Mouse (Mus musculus): Measurements from ENCODE around the gene Rpgrip1l. TPM values are rescaled to one million over a fixed set of nuclear protein-coding genes. Genes with fewer than 3 reads are reported as not detected.

Gene Rpgrip1l
- polyA plus RNA-seq, 1 experiment from 2014 or later: 14.4 TPM

GRCm38 (mm10) chr8:91290576-91290975 lies 22.5 kb downstream of the Rpgrip1l start:
- H3K9me3 ChIP-seq: no peaks in the 10 kb centered on the region
- no peak overlapping the region for H3K27ac ChIP-seq (replicated peaks)
- H3K36me3 ChIP-seq: no peaks in the 10 kb centered on the region
- no peak overlapping the region for H3K4me2 ChIP-seq (replicated peaks)
- H3K27me3 ChIP-seq: no peaks in the 10 kb centered on the region
- WGBS: 91% methylated on average over 4 of the region's 4 CpGs
- 0 out of 2 replicates have a peak, but pooled peaks cover 4% of the 10 kb centered on the region for H3K4me1 ChIP-seq
- H3K4me3 ChIP-seq: no peak overlapping the region
- no peak overlapping the region for H3K9ac ChIP-seq (replicated peaks)
- ATAC-seq (ENCODE audit: low FRiP score, low read depth): no peak

- Histone ChIP-seq H3K4me1 (no peaks in the 10 kb centered on the region), H3K9ac (replicated peaks) (no peak overlapping the region), H3K27me3 (no peaks in the 10 kb centered on the region), H3K4me2 (replicated peaks) (no peak overlapping the region), H3K4me3 (no peak overlapping the region), H3K27ac (replicated peaks) (no peak overlapping the region), H3K36me3 (no peaks in the 10 kb centered on the region), H3K9me3 (no peaks in the 10 kb centered on the region)
- no peak for ATAC-seq (ENCODE audit: low FRiP score, low read depth)
- WGBS: 83% methylated on average over 8 of the region's 8 CpGs
Observed at GRCm38 (mm10) chr8:91286237-91286636, 26.8 kb downstream of the Rpgrip1l start.

- 87% methylated on average over 1 of the region's 1 CpGs for WGBS
- no peak overlapping the region for H3K4me3 ChIP-seq
- H3K27ac ChIP-seq (replicated peaks): no peak overlapping the region
Observed at GRCm38 (mm10) chr8:91283815-91284214, 29.2 kb downstream of the Rpgrip1l start.

GRCm38 (mm10) chr8:91282655-91283054 lies 30.4 kb downstream of the Rpgrip1l start:
- no peaks in the 10 kb centered on the region for H3K27me3 ChIP-seq
- WGBS: 77% methylated on average over 5 of the region's 5 CpGs
- no peak overlapping the region for H3K4me2 ChIP-seq (replicated peaks)
- H3K9me3 ChIP-seq: no peaks in the 10 kb centered on the region
- no peak overlapping the region for H3K27ac ChIP-seq (replicated peaks)
- ATAC-seq (ENCODE audit: low FRiP score, low read depth): no peak
- no peak overlapping the region for H3K9ac ChIP-seq (replicated peaks)
- no peaks in the 10 kb centered on the region for H3K4me1 ChIP-seq
- H3K4me3 ChIP-seq: no peak overlapping the region
- H3K36me3 ChIP-seq: no peaks in the 10 kb centered on the region

More at GRCm38 (mm10) chr8:91283815-91284214, 29.2 kb downstream of the Rpgrip1l start:
- no peaks in the 10 kb centered on the region for H3K9me3 ChIP-seq
- no peaks in the 10 kb centered on the region for H3K27me3 ChIP-seq
- no peaks in the 10 kb centered on the region for H3K4me1 ChIP-seq
- no peaks in the 10 kb centered on the region for H3K36me3 ChIP-seq
- no peak overlapping the region for H3K4me2 ChIP-seq (replicated peaks)
- ATAC-seq (ENCODE audit: low FRiP score, low read depth): no peak
- H3K9ac ChIP-seq (replicated peaks): no peak overlapping the region

GRCm38 (mm10) chr8:91281545-91281944 lies 31.5 kb downstream of the Rpgrip1l start:
- Histone ChIP-seq H3K9ac (replicated peaks) (no peak overlapping the region), H3K27ac (replicated peaks) (no peak overlapping the region), H3K9me3 (0 out of 2 replicates have a peak, but pooled peaks cover under 1% of the 10 kb centered on the region), H3K27me3 (no peaks in the 10 kb centered on the region), H3K4me2 (replicated peaks) (no peak overlapping the region), H3K36me3 (no peaks in the 10 kb centered on the region), H3K4me1 (no peaks in the 10 kb centered on the region), H3K4me3 (no peak overlapping the region)
- WGBS: 86% methylated on average over 8 of the region's 8 CpGs
- ATAC-seq (ENCODE audit: low FRiP score, low read depth): no peak

- Histone ChIP-seq H3K4me3 (no peak overlapping the region), H3K36me3 (0 out of 2 replicates have a peak, but pooled peaks cover 3% of the 10 kb centered on the region), H3K27me3 (no peaks in the 10 kb centered on the region), H3K9ac (replicated peaks) (no peak overlapping the region), H3K9me3 (0 out of 2 replicates have a peak, but pooled peaks cover 6% of the 10 kb centered on the region), H3K4me1 (no peaks in the 10 kb centered on the region), H3K27ac (replicated peaks) (no peak overlapping the region), H3K4me2 (replicated peaks) (no peak overlapping the region)
- WGBS: 82% methylated on average over 11 of the region's 11 CpGs
- no peak for ATAC-seq (ENCODE audit: low FRiP score, low read depth)
Observed at GRCm38 (mm10) chr8:91280467-91281212, 32.4 kb downstream of the Rpgrip1l start.

GRCm38 (mm10) chr8:91278060-91278459 lies 35.0 kb downstream of the Rpgrip1l start:
- 0 out of 2 replicates have a peak, but pooled peaks cover 6% of the 10 kb centered on the region for H3K9me3 ChIP-seq
- H3K9ac ChIP-seq (replicated peaks): no peak overlapping the region
- H3K27me3 ChIP-seq: no peaks in the 10 kb centered on the region
- peaks cover 14% of the 10 kb centered on the region for H3K36me3 ChIP-seq
- H3K27ac ChIP-seq (replicated peaks): no peak overlapping the region
- H3K4me3 ChIP-seq: no peak overlapping the region
- WGBS: 72% methylated on average over 5 of the region's 5 CpGs
- H3K4me1 ChIP-seq: no peaks in the 10 kb centered on the region
- no peak for ATAC-seq (ENCODE audit: low FRiP score, low read depth)
- H3K4me2 ChIP-seq (replicated peaks): no peak overlapping the region

GRCm38 (mm10) chr8:91276337-91276736 lies 36.7 kb downstream of the Rpgrip1l start:
- H3K27me3 ChIP-seq: no peaks in the 10 kb centered on the region
- no peak overlapping the region for H3K9ac ChIP-seq (replicated peaks)
- 0 out of 2 replicates have a peak, but pooled peaks cover 6% of the 10 kb centered on the region for H3K9me3 ChIP-seq
- 92% methylated on average over 2 of the region's 2 CpGs for WGBS
- H3K4me2 ChIP-seq (replicated peaks): no peak overlapping the region
- no peak overlapping the region for H3K27ac ChIP-seq (replicated peaks)
- peaks cover 26% of the 10 kb centered on the region for H3K36me3 ChIP-seq
- H3K4me1 ChIP-seq: no peaks in the 10 kb centered on the region
- no peak overlapping the region for H3K4me3 ChIP-seq
- ATAC-seq (ENCODE audit: low FRiP score, low read depth): no peak

GRCm38 (mm10) chr8:91273493-91273892 lies 39.6 kb downstream of the Rpgrip1l start:
- ATAC-seq (ENCODE audit: low FRiP score, low read depth): no peak
- 96% methylated on average over 5 of the region's 5 CpGs for WGBS
- no peak overlapping the region for H3K9ac ChIP-seq (replicated peaks)
- peaks cover 37% of the 10 kb centered on the region for H3K36me3 ChIP-seq
- H3K27me3 ChIP-seq: no peaks in the 10 kb centered on the region
- 0 out of 2 replicates have a peak, but pooled peaks cover 6% of the 10 kb centered on the region for H3K9me3 ChIP-seq
- H3K27ac ChIP-seq (replicated peaks): no peak overlapping the region
- no peak overlapping the region for H3K4me3 ChIP-seq
- no peaks in the 10 kb centered on the region for H3K4me1 ChIP-seq
- H3K4me2 ChIP-seq (replicated peaks): no peak overlapping the region

- 81% methylated on average over 2 of the region's 2 CpGs for WGBS
- no peak overlapping the region for H3K4me3 ChIP-seq
- H3K27me3 ChIP-seq: no peaks in the 10 kb centered on the region
- no peak overlapping the region for H3K4me2 ChIP-seq (replicated peaks)
- peaks cover 35% of the 10 kb centered on the region for H3K36me3 ChIP-seq
- ATAC-seq (ENCODE audit: low FRiP score, low read depth): no peak
- no peak overlapping the region for H3K27ac ChIP-seq (replicated peaks)
- H3K4me1 ChIP-seq: no peaks in the 10 kb centered on the region
- H3K9ac ChIP-seq (replicated peaks): no peak overlapping the region
- H3K9me3 ChIP-seq: no peaks in the 10 kb centered on the region
Observed at GRCm38 (mm10) chr8:91269374-91269958, 43.6 kb downstream of the Rpgrip1l start.

GRCm38 (mm10) chr8:91264564-91264963 lies 48.5 kb downstream of the Rpgrip1l start:
- peaks cover 12% of the 10 kb centered on the region for H3K36me3 ChIP-seq
- no peak overlapping the region for H3K4me2 ChIP-seq (replicated peaks)
- no peak overlapping the region for H3K27ac ChIP-seq (replicated peaks)
- no peak overlapping the region for H3K9ac ChIP-seq (replicated peaks)
- H3K4me3 ChIP-seq: no peak overlapping the region
- H3K9me3 ChIP-seq: no peaks in the 10 kb centered on the region
- no peaks in the 10 kb centered on the region for H3K4me1 ChIP-seq
- ATAC-seq (ENCODE audit: low FRiP score, low read depth): no peak
- H3K27me3 ChIP-seq: no peaks in the 10 kb centered on the region

- WGBS: 76% methylated on average over 3 of the region's 3 CpGs
- H3K4me2 ChIP-seq (replicated peaks): no peak overlapping the region
- no peaks in the 10 kb centered on the region for H3K9me3 ChIP-seq
- H3K27ac ChIP-seq (replicated peaks): no peak overlapping the region
- H3K4me3 ChIP-seq: no peak overlapping the region
- no peaks in the 10 kb centered on the region for H3K27me3 ChIP-seq
- H3K9ac ChIP-seq (replicated peaks): no peak overlapping the region
- H3K36me3 ChIP-seq: peaks cover 10% of the 10 kb centered on the region; the same call in 1 of the 2 replicates
- no peak for ATAC-seq (ENCODE audit: low FRiP score, low read depth)
- no peaks in the 10 kb centered on the region for H3K4me1 ChIP-seq
Observed at GRCm38 (mm10) chr8:91263939-91264338, 49.1 kb downstream of the Rpgrip1l start.

Data from midbrain, embryonic 12.5 days (tissue).